Mouse (Mus musculus): ENCODE measurements around the gene Rabggtb. TPM values are rescaled to one million over a fixed set of nuclear protein-coding genes. Genes with fewer than 3 reads are reported as not detected.

Gene Rabggtb
- total RNA-seq, 2 experiments from 2014 or later, result 129 to 132 TPM

- ATAC-seq (replicated peaks; ENCODE audit: poor library complexity), result no peak; the same call in 1 of the 2 replicates
Observed at GRCm38 (mm10) chr3:153867149-153868136, 45.4 kb downstream of the Rabggtb start.

- ATAC-seq (replicated peaks; ENCODE audit: poor library complexity), result peak; percentile 47
Observed at GRCm38 (mm10) chr3:153864636-153865429, 48.0 kb downstream of the Rabggtb start.

- ATAC-seq (replicated peaks; ENCODE audit: poor library complexity), result peak; percentile 60
Observed at GRCm38 (mm10) chr3:153863816-153864215, 49.0 kb downstream of the Rabggtb start.

- 0 out of 2 replicates have a peak, but pooled peaks have one; percentile 29 for ATAC-seq (replicated peaks; ENCODE audit: poor library complexity)
Observed at GRCm38 (mm10) chr3:153860392-153860791, 52.4 kb downstream of the Rabggtb start.

- ATAC-seq (replicated peaks; ENCODE audit: poor library complexity), result no peak
Observed at GRCm38 (mm10) chr3:153858350-153859001, 54.3 kb downstream of the Rabggtb start.

Other genes with a start within 250 kb of the Rabggtb start
- 1.1 and 4.0 TPM in 2 replicates for gene St6galnac3, start 187.8 kb downstream of the Rabggtb start, total RNA-seq (2015)
- 1.2 and 1.6 TPM in 2 replicates for gene St6galnac3, start 187.8 kb downstream of the Rabggtb start, total RNA-seq (2017)
- gene Asb17, start 68.8 kb downstream of the Rabggtb start, total RNA-seq (2015), result 0.51 and 0.64 TPM in 2 replicates
- gene Asb17, start 68.8 kb downstream of the Rabggtb start, total RNA-seq (2017), result 1.2 and 1.8 TPM in 2 replicates
- gene Msh4, start 6.9 kb downstream of the Rabggtb start, total RNA-seq (2015), result not detected in 2 replicates
- gene Msh4, start 6.9 kb downstream of the Rabggtb start, total RNA-seq (2017), result 0.25 TPM in 1 of 2 replicates, not detected in the other
- 65.5 and 70.0 TPM in 2 replicates for gene Acadm, start 31.6 kb upstream of the Rabggtb start, total RNA-seq (2015)
- 216 TPM in 2 replicates for gene Acadm, start 31.6 kb upstream of the Rabggtb start, total RNA-seq (2017)
- gene Slc44a5, start 60.4 kb upstream of the Rabggtb start, total RNA-seq (2015), result not detected in 2 replicates
- gene Slc44a5, start 60.4 kb upstream of the Rabggtb start, total RNA-seq (2017), result not detected in 2 replicates